Mouse (Mus musculus) limb, embryonic 15.5 days (tissue): Measurements from ENCODE around the gene Arfgap2. TPM values are rescaled to one million over a fixed set of nuclear protein-coding genes. Genes with fewer than 3 reads are reported as not detected.

Experiments used
- ATAC-seq: fragments of 200-750 bp; cut with Nextera tagmentation; 2 replicates; pipeline ENCODE4 v1.8.0; 2017; ENCODE audit warnings: low read depth, moderate TSS enrichment; ENCODE audit not compliant: insufficient number of reproducible peaks, low FRiP score, low TSS enrichment
- H3K27ac ChIP-seq: fragments of 300-500 bp; sonication (generic); 2 replicates; pipeline ENCODE4 v1.5.1; 2015; ENCODE audit warnings: moderate library complexity, mild to moderate bottlenecking, inconsistent platforms
- H3K27me3 ChIP-seq: fragments of 300-500 bp; sonication (generic); 2 replicates; pipeline ENCODE4 v1.6.1; 2015; ENCODE audit warnings: inconsistent platforms
- H3K36me3 ChIP-seq: fragments of 300-500 bp; sonication (generic); 2 replicates; pipeline ENCODE4 v1.6.1; 2015; ENCODE audit warnings: inconsistent platforms
- H3K4me1 ChIP-seq: fragments of 300-500 bp; sonication (generic); 2 replicates; pipeline ENCODE4 v1.6.1; 2015; ENCODE audit warnings: inconsistent platforms
- H3K4me2 ChIP-seq: fragments of 300-500 bp; sonication (generic); 2 replicates; pipeline ENCODE4 v1.6.1; 2015; ENCODE audit warnings: mild to moderate bottlenecking, inconsistent platforms
- H3K4me3 ChIP-seq: fragments of 300-500 bp; sonication (generic); 2 replicates; pipeline ENCODE4 v1.5.1; 2015; ENCODE audit warnings: mild to moderate bottlenecking, inconsistent platforms
- H3K9ac ChIP-seq: fragments of 300-500 bp; sonication (generic); 2 replicates; pipeline ENCODE4 v1.6.1; 2015; ENCODE audit warnings: inconsistent platforms
- H3K9me3 ChIP-seq: fragments of 300-500 bp; sonication (generic); 2 replicates; pipeline ENCODE4 v1.6.1; 2016; ENCODE audit warnings: inconsistent platforms
- WGBS: fragments of 180-500 bp; shearing (Covaris S2); methylation state at CpG from one replicate; pipeline ENCODE4 v1.1.7; 2015; 5-methylcytosine and 5-hydroxymethylcytosine counted together
- polyA plus RNA-seq: library from polyadenylated mRNA; unstranded; fragments of >200 nt; fragmentation: Nextera tagmentation; extraction: Ambion mirVana; gene quantifications from 2 replicates; pipeline ENCODE4 v1.2.1, GENCODE M21; 2015

Gene Arfgap2
- polyA plus RNA-seq, 1 experiment from 2014 or later = 82.9 TPM

DNA sequence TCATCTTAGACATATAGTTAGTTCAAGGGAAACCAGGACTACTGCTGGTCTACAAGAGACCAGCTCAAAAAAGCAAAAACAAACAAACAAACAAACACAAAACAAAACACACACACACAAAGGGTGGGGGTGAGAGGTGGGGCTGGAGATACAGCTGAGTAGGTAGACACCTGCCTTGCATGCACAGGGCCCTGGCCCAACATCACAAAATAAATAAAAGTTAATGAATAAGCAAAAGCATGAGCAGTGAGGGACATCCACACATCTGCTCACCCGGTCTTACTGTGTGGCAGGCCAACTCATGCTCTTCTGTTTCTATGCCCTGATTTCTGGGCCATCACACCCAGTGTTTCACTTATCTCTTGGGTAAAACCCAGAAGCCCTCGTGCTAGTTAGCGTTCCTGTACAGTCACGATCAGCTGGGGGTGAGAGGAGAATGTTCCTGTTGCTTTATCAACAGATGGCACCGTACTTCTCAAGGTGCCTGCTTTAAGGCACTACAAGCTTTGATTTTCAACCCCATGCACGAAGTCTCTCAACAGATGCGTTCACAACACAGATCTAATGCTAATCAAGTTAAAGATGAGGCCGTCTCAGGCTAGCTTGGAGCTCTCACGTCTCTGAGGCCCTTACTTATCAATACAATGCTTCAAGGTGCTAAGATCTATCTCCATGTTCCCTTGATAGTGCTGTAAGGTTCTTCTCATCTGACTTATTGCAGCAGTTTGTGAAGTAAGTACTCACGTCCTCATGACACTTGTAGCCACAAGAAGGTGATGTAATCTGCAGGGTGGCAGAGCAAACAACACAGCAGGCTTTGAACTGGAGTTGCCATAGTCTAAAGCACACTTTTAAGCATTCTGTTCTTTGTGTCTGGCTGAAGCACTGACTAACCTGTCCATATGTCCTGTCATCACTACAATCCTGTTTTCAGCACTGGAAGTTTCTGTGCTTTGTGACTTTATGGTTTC, 56.1 kb downstream of the Arfgap2 start:
- no peak overlapping the region for H3K9ac ChIP-seq
- no peak overlapping the region for H3K4me2 ChIP-seq
- ATAC-seq = no peak
- H3K4me3 ChIP-seq = no peak overlapping the region
- WGBS = 84% methylated on average over 10 of the region's 10 CpGs
- H3K4me1 ChIP-seq = peaks cover 3% of the 10 kb centered on the region; the same call in 1 of the 2 replicates
- no peak overlapping the region for H3K27ac ChIP-seq
- H3K36me3 ChIP-seq = no peaks in the 10 kb centered on the region
- H3K9me3 ChIP-seq = no peaks in the 10 kb centered on the region
- no peaks in the 10 kb centered on the region for H3K27me3 ChIP-seq

DNA sequence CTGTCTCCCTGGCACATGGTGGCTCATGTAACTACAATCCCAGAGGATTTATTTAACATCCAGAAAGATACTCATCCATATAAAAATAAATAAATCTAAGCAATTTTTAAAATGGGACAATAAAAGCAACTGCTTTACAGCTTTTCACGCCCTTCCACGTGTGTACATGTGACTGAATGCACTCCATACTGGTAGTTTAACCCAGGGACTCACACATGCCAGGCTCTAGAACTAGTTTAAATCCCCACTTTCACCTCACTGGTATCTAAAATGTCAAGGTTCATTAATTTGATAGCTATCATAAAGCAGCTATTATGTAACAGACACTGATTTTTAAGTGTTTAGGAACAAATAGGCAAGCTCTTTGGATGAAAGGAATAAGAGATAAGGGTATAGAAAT, 57.1 kb downstream of the Arfgap2 start:
- no peak overlapping the region for H3K4me3 ChIP-seq
- H3K27ac ChIP-seq = no peak overlapping the region
- H3K9ac ChIP-seq = no peak overlapping the region
- ATAC-seq = no peak
- no peaks in the 10 kb centered on the region for H3K27me3 ChIP-seq
- no peak overlapping the region for H3K4me2 ChIP-seq
- peaks cover 3% of the 10 kb centered on the region; the same call in 1 of the 2 replicates for H3K4me1 ChIP-seq
- no peaks in the 10 kb centered on the region for H3K36me3 ChIP-seq
- WGBS = 92% methylated on average over 2 of the region's 2 CpGs
- no peaks in the 10 kb centered on the region for H3K9me3 ChIP-seq

DNA sequence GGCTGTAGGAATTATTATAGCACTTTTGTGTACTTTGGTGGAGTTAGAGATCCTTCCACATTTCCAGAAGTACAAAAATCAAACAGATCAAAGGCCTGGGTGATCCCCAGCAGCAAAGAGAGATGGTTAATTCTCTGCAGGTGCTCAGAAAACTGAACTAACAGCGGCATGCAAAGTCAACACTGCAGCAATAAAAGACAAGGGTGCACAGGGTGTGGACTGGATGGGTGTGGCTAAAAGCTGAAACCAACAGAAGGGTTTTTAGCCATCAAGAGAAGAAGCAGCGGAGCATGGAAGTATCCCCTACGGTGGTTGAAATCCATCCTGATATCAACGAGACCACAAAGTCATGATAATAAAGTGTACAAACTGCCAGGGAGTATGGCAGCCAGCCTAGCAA, 57.7 kb downstream of the Arfgap2 start:
- Histone ChIP-seq H3K27ac (no peak overlapping the region), H3K9ac (no peak overlapping the region), H3K27me3 (no peaks in the 10 kb centered on the region), H3K36me3 (no peaks in the 10 kb centered on the region), H3K4me2 (no peak overlapping the region), H3K4me1 (peaks cover 3% of the 10 kb centered on the region; the same call in 1 of the 2 replicates), H3K9me3 (no peaks in the 10 kb centered on the region), H3K4me3 (no peak overlapping the region)
- WGBS = 63% methylated on average over 4 of the region's 4 CpGs
- no peak for ATAC-seq

DNA sequence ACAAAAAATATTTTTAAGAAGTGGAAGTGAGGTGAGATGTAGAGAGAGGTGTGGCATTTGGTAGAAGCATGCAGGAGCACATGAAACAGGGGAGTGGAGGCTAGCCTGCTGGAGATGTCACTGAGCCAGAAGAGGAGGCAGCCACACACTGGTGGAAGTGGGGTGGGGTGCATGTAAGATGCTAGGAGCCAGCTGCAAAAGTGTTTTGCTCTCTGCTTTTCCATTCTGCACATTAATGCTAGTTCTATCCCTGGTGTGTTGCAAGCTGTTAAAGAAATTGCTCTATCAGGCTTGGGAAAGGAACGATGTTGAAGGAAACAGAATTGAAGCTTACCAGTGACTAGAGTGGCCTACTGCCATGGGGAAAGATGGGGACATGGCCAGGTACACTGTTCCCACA, 59.6 kb downstream of the Arfgap2 start:
- Histone ChIP-seq H3K4me2 (no peak overlapping the region), H3K4me3 (no peak overlapping the region), H3K9ac (no peak overlapping the region), H3K36me3 (no peaks in the 10 kb centered on the region), H3K27ac (peak overlapping the region; percentile 47; the same call in 1 of the 2 replicates), H3K27me3 (no peaks in the 10 kb centered on the region), H3K4me1 (peaks cover 9% of the 10 kb centered on the region), H3K9me3 (no peaks in the 10 kb centered on the region)
- WGBS = 75% methylated on average over 1 of the region's 1 CpGs
- no peak for ATAC-seq

DNA sequence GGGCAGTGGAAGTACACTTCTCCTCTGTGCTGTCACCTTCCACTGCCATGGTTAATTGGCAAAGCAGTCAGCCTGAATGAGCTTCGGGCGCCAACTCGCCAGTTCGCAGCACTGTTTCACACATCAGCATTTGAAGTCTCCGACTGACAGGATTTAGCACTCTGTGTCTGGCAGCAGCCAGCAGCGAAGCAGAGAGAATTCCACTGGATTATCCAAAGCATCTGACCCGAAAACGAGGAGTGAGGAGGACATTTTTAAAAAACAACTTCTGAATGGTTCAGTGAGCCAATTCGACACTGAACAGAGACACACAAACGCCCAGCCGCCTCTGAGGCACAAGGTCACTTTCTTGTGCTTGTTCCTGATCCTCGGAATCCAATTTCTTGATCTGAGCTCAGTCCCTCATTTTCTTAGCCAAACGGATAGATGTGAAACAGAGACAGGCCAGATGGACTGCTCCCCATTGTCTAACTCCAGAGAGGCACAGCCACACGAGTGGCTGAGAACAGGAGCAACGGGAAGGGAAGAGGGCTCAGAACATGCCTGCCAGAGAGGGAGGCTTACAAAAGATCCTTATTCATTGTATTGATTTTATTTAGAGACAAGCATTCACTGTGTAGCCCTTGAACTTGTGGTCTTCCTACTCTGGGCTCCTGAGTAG, 60.1 kb downstream of the Arfgap2 start:
- ATAC-seq = no peak
- peak overlapping the region; percentile 47 for H3K27ac ChIP-seq
- H3K36me3 ChIP-seq = no peaks in the 10 kb centered on the region
- no peak overlapping the region for H3K4me2 ChIP-seq
- H3K9ac ChIP-seq = no peak overlapping the region
- no peaks in the 10 kb centered on the region for H3K9me3 ChIP-seq
- WGBS = 53% methylated on average over 15 of the region's 15 CpGs
- H3K4me1 ChIP-seq = peaks cover 9% of the 10 kb centered on the region
- H3K4me3 ChIP-seq = no peak overlapping the region
- no peaks in the 10 kb centered on the region for H3K27me3 ChIP-seq

Other genes with a start within 250 kb of the Arfgap2 start
- gene Rapsn, start 229.4 kb upstream of the Arfgap2 start, polyA plus RNA-seq = 16.2 and 30.5 TPM in 2 replicates
- gene Psmc3, start 211.0 kb upstream of the Arfgap2 start, polyA plus RNA-seq = 248 and 294 TPM in 2 replicates
- gene Slc39a13, start 194.6 kb upstream of the Arfgap2 start, polyA plus RNA-seq = 88.8 and 89.4 TPM in 2 replicates
- gene Spi1, start 182.6 kb upstream of the Arfgap2 start, polyA plus RNA-seq = 9.4 and 12.6 TPM in 2 replicates
- 0.09 and 0.34 TPM in 2 replicates for gene Mybpc3, start 146.8 kb upstream of the Arfgap2 start, polyA plus RNA-seq
- 10.2 and 12.2 TPM in 2 replicates for gene Madd, start 81.1 kb upstream of the Arfgap2 start, polyA plus RNA-seq
- gene Nr1h3, start 62.1 kb upstream of the Arfgap2 start, polyA plus RNA-seq = 2.2 and 2.4 TPM in 2 replicates
- gene Acp2, start 62.1 kb upstream of the Arfgap2 start, polyA plus RNA-seq = 25.7 and 25.9 TPM in 2 replicates
- 20.0 and 22.1 TPM in 2 replicates for gene Ddb2, start 28.0 kb upstream of the Arfgap2 start, polyA plus RNA-seq
- gene Pacsin3, start 9.0 kb upstream of the Arfgap2 start, polyA plus RNA-seq = 58.1 and 93.7 TPM in 2 replicates
- gene 1110051M20Rik, start 179.7 kb downstream of the Arfgap2 start, polyA plus RNA-seq = 51.6 and 54.1 TPM in 2 replicates
- gene Lrp4, start 192.5 kb downstream of the Arfgap2 start, polyA plus RNA-seq = 9.3 and 9.6 TPM in 2 replicates